Mouse (Mus musculus): ENCODE data around the gene Aicda.
A peak's percentile ranks its signal among the peaks of the same experiment; 100 is the strongest.
"Not testable (repeated sequence)": the region's sequence is repeated elsewhere in the genome, so short reads cannot be mapped to it uniquely, and the experiment has no call there.

The Aicda gene

GRCm38 (mm10) chr6:122556959-122557561, 3.5 kb downstream of the Aicda start:
- DNase-seq: peak; percentile 49 to 66

- DNase-seq: peak; percentile 54 to 60
These were observed 6.8 kb downstream of the Aicda start for GRCm38 (mm10) chr6:122560427-122560826.

- no peak for DNase-seq
These were observed 7.4 kb downstream of the Aicda start for GRCm38 (mm10) chr6:122561005-122561404.

GRCm38 (mm10) chr6:122562463-122562862, 8.9 kb downstream of the Aicda start:
- DNase-seq: peak; percentile 39 to 54

- no peak for DNase-seq
These were observed 11.6 kb downstream of the Aicda start for GRCm38 (mm10) chr6:122565070-122565784.

- no peak for DNase-seq
These were observed 15.5 kb downstream of the Aicda start for GRCm38 (mm10) chr6:122569113-122569512.

- no peak for DNase-seq
These were observed 16.2 kb downstream of the Aicda start for GRCm38 (mm10) chr6:122569762-122570161.

- DNase-seq: no peak
These were observed 17.4 kb downstream of the Aicda start for GRCm38 (mm10) chr6:122570695-122571616.

- no peak for DNase-seq
These were observed 18.0 kb downstream of the Aicda start for GRCm38 (mm10) chr6:122571617-122571959.

- DNase-seq: not testable (repeated sequence)
These were observed 21.4 kb downstream of the Aicda start for GRCm38 (mm10) chr6:122575037-122575436.

- DNase-seq: no peak
These were observed 23.4 kb downstream of the Aicda start for GRCm38 (mm10) chr6:122577030-122577429.

- DNase-seq: no peak
These were observed 25.5 kb downstream of the Aicda start for GRCm38 (mm10) chr6:122579086-122579485.

- no peak for DNase-seq
These were observed 37.6 kb downstream of the Aicda start for GRCm38 (mm10) chr6:122591027-122591758.

GRCm38 (mm10) chr6:122592905-122593304, 39.3 kb downstream of the Aicda start:
- DNase-seq: no peak

GRCm38 (mm10) chr6:122595637-122596036, 42.0 kb downstream of the Aicda start:
- no peak for DNase-seq

- no peak for DNase-seq
These were observed 43.0 kb downstream of the Aicda start for GRCm38 (mm10) chr6:122596608-122597007.

- DNase-seq: no peak
These were observed 44.4 kb downstream of the Aicda start for GRCm38 (mm10) chr6:122598014-122598413.

GRCm38 (mm10) chr6:122598436-122598835, 44.8 kb downstream of the Aicda start:
- no peak for DNase-seq

- DNase-seq: no peak
These were observed 45.6 kb downstream of the Aicda start for GRCm38 (mm10) chr6:122599054-122599737.

GRCm38 (mm10) chr6:122600066-122600646, 46.6 kb downstream of the Aicda start:
- no peak for DNase-seq

- no peak for DNase-seq
These were observed 47.4 kb downstream of the Aicda start for GRCm38 (mm10) chr6:122601031-122601430.

GRCm38 (mm10) chr6:122601615-122602014, 48.0 kb downstream of the Aicda start:
- no peak for DNase-seq
